Mouse (Mus musculus) left cerebral cortex, postnatal 10 days (tissue): ENCODE data around the gene Slc1a2. TPM values are rescaled to one million over a fixed set of nuclear protein-coding genes. Genes with fewer than 3 reads are reported as not detected.

Experiments used
- DNase-seq, 2 experiments: peaks; one replicate each; pipeline ENCODE4 v3.0.0; 2021 to 2022; ENCODE audit warnings: low spot score in 2 of 2, mixed read lengths in 1 of 2; ENCODE audit errors: extremely low spot score in 1 of 2
- intact Hi-C: fragments of 180-260 bp; cut with DNase I; formaldehyde crosslinking; loops from one replicate; pipeline ENCODE4 v1.15.1; 2025
- total RNA-seq, 2 experiments: library from RNA; stranded (reverse); gene quantifications; 2 replicates each; pipeline ENCODE4 v1.2.3; 2021

The Slc1a2 gene
- total RNA-seq, 2 experiments from 2014 or later, result 1,314 to 1,339 TPM

- peak in 1 of 2 experiments; percentile 66 for DNase-seq
- intact Hi-C loops, result loop anchor here (10.0 kb wide), 1 partner anchor 205 kb away; the partner anchor contains the start of gene Fjx1
Observed at GRCm38 (mm10) chr2:102659521-102659830, 1.0 kb downstream of the Slc1a2 start.

- intact Hi-C loops, result loop anchor here (5.0 kb wide), 1 partner anchor 69 kb away; no protein-coding TSS in a partner anchor
Observed at GRCm38 (mm10) chr2:102661052-102661451, 2.6 kb downstream of the Slc1a2 start.

DNA sequence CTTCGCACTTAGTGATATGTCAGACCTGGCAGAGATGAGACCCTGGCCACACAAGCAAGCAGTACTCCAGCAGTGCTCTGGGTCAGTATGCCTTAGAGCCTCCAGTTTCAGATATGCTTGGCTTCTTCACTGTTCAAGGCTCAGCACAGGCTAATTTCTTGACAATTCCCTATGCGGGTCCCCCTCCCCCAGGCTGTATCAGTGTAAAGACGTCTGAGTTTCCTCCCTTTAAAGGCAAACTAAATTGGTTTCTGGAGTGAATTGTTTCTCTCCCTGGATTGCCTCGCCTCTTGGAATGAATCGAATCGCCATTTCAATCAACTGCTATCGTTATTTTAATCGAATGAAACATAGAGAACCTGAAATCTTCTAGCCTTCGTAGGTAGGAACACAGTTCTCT is 4.5 kb downstream of the Slc1a2 start:
- no peak for DNase-seq
- intact Hi-C loops, result loop anchor here (5.0 kb wide), 1 partner anchor 71 kb away; no protein-coding TSS in a partner anchor

More at GRCm38 (mm10) chr2:102661052-102661451, 2.6 kb downstream of the Slc1a2 start:
- DNase-seq, result no peak

DNA sequence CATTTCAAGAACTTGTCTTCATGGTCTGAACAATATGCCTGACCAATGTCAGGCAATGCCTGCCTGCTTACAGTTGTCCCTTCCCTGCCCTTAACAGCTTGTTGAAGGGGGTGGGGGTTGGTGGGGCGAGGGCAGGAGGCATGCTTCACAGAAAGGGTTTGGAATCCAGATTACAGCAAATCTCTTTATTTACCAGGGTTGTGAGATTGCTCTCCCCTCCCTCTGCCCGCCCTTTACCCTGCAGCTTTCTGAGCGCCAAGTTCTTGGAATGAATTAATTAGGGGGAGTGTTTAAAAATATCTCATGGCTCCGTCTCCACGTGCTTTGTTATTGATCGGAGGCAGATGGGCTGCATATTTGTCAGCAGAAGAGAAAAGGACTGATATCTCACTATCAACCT is 4.9 kb downstream of the Slc1a2 start:
- intact Hi-C loops, result loop anchor here (5.0 kb wide), 1 partner anchor 71 kb away; no protein-coding TSS in a partner anchor
- no peak for DNase-seq

GRCm38 (mm10) chr2:102663865-102664264 is 5.4 kb downstream of the Slc1a2 start:
- intact Hi-C loops, result loop anchor here (5.0 kb wide), 1 partner anchor 72 kb away; no protein-coding TSS in a partner anchor
- no peak for DNase-seq

DNA sequence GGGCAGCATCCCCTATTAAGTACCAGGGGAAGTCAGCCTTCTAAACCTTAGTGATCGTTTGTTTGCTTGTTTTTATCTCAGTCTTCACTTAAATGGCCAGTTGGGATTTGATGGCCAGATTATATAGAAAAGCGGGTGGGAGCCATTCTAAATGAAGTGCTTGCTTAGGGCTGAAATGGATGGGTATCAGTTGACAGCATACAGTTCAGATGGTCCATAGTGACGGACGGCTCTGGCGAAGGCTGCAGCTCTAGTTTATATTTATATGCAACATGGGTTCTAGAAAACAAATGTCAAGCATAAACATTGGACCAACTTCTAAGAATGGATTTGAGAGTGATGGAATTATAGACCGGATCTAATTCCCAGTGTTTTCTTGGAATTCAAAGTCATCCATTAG is 9.5 kb downstream of the Slc1a2 start:
- DNase-seq, result no peak
- intact Hi-C loops, result no loop called here

GRCm38 (mm10) chr2:102669580-102669979 is 11.1 kb downstream of the Slc1a2 start:
- no peak for DNase-seq
- intact Hi-C loops, result no loop called here

DNA sequence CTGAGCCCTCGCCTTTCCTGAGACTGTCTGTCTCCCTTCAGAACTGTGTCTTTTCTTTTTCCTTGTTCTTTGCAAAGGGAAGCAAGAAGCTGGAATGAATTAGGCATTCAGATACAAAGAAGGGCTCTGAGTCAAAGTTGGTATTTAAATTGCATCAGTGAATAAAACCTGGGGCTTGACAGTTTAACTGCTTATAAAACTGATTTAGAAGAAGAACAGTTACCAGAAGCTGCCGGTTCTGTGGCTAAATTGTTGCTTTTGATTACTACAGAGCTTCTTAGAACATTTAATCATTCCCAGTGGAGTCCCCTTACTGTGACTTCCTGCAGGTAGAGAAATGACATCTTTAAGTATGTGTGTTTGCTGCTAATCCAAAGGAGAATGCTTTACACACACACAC is 16.1 kb downstream of the Slc1a2 start:
- no peak for DNase-seq
- intact Hi-C loops, result no loop called here

DNA sequence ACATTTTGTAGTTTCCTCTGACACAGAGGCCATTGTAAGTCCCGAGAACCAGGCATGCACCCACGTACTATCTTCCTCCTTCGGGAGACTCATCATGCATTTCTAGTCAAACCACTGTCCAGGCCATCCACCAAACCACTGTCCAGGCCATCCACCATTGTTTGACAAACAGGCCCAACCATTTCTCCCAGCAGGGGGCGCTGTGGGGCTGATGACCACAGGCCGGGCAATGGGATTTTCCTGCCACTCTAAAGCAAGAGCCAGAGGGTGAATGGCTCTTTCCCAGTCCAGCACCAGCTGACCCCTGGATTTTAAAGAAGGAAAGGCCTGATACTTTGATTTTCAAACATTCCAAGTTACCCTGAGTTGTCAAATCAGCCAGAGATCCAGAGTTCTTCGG is 16.8 kb downstream of the Slc1a2 start:
- intact Hi-C loops, result no loop called here
- peak in 1 of 2 experiments; percentile 72 for DNase-seq

DNA sequence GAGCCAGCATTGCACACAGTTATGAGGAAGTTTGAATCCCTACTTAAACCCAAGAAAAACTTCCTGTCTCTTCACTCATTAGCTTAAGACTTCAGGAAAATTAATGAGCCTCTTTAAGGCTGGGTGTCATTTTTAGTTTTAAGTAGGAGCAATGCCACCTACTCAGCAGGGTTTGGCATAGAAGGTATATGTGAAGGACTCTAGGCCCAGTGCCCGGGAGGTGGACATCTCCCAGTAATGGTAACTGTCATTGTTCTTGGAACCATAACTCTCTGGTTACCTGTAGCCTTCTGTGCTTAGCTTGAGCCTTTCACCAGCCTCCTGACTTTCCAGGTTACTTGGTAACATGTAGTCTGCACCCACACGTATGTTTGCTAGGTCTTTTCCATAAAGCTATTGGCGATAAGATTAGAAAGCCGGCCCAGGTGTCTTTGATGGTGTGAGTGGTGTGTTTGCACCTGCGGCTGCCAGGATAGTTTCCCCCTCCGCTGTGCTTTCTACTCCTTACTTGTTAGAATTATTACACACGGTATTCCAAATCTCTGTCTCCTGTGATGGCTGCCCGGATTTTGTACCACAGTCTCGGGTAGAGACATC is 18.4 kb downstream of the Slc1a2 start:
- DNase-seq, result no peak
- intact Hi-C loops, result no loop called here

DNA sequence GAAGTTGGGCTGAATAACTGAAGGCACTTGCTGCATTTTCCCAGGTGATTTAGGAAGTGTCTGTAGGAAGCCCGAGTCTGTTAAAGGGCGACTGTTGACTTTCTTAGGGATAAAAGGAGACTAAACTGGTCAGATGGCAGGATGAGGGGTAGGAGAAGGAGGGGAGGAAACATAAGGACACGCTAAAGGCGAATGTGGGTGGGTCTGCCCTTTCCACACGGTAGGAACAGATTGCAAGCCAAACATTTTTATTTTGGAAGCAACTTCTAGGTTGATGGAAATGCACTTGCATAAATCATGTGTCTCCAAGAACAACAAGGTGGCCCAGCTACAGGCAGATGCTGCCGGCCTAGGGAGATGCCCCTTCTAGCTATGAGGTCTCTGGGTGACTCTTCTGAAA is 18.9 kb downstream of the Slc1a2 start:
- DNase-seq, result no peak
- intact Hi-C loops, result no loop called here

GRCm38 (mm10) chr2:102681351-102681750 is 22.9 kb downstream of the Slc1a2 start:
- intact Hi-C loops, result loop anchor here (10.0 kb wide), 1 partner anchor 373 kb away; no protein-coding TSS in a partner anchor

GRCm38 (mm10) chr2:102682168-102682567 is 23.7 kb downstream of the Slc1a2 start:
- intact Hi-C loops, result loop anchor here (10.0 kb wide), 1 partner anchor 373 kb away; no protein-coding TSS in a partner anchor
- peak in 1 of 2 experiments; percentile 61 for DNase-seq

More at GRCm38 (mm10) chr2:102681351-102681750, 22.9 kb downstream of the Slc1a2 start:
- DNase-seq, result no peak

DNA sequence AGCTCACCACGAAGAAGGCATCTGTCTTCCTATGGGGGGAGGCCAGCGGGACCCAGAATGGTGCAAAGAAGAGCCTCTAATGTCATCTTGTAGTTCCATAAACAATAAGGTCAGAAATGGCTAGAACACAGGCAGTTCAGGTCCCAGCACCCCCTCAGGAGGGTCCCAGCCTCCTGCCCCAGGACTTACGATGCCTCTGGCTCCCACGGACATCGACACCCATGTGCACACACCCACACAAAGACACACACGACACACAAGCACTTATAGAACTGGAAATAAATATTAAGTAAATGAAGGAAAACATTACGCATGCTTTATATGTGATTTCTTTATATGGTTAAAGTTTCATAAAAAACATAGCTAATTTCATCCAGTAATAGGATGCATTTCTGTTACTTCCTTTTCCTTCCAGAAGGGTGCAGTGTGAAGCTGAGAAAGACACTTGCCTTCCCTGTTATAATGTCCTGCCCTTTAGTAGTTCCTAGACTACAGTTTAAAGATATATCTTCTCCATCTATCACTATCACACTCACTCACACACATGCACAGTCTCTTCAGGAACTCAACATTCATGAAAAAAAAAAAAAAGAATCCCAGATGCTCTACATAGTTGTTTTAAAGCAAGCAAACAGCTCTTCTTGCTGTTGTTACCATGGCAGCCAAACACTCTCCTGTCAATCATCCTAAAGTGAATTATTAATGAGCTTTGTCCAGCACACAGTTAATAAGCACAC is 27.1 kb downstream of the Slc1a2 start:
- intact Hi-C loops, result loop anchor here (5.0 to 10.0 kb wide), 2 partner anchors 332 to 369 kb away; no protein-coding TSS in a partner anchor
- DNase-seq, result no peak

GRCm38 (mm10) chr2:102686108-102686450 is 27.6 kb downstream of the Slc1a2 start:
- no peak for DNase-seq
- intact Hi-C loops, result loop anchor here (5.0 to 10.0 kb wide), 2 partner anchors 331 to 369 kb away; no protein-coding TSS in a partner anchor

DNA sequence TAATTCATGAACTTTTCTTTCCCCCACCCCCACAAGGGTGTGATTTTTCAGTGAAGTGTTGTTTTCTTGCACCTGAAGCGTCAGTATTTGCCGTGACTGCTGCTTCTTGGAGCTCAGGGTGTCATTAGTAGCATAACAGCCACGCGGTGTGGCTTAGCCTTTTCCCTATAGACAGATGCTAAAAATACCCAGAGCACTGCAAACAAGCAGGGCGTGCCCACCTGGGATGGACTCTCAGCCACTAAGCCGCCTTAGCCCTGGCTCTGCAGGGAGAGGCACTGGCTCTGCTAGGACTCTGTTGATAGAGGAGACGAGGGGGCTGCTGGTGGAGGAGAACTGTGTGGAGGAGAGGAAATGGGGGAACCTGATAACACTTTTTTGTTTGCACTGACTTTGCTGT is 35.1 kb downstream of the Slc1a2 start:
- no peak for DNase-seq
- intact Hi-C loops, result no loop called here

DNA sequence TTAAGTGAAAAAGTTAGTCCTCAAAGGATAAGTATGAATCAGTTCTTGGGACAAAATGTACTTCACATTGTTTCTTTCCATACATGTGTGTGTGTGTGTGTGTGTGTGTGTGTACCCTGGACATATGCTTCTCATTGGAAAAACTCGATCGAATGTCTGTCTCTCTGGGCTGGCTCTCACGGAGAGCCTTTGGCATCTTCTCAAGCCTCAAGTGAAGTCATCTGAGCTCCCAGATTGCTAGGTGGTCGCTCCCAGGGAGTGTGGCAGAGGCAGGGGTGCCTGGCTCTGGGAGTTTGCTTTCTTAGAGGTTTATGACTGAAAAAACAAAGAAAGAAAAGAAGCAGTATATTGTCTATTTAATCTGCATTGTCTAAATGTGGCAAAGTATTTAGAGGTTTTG is 36.3 kb downstream of the Slc1a2 start:
- intact Hi-C loops, result no loop called here
- no peak for DNase-seq

DNA sequence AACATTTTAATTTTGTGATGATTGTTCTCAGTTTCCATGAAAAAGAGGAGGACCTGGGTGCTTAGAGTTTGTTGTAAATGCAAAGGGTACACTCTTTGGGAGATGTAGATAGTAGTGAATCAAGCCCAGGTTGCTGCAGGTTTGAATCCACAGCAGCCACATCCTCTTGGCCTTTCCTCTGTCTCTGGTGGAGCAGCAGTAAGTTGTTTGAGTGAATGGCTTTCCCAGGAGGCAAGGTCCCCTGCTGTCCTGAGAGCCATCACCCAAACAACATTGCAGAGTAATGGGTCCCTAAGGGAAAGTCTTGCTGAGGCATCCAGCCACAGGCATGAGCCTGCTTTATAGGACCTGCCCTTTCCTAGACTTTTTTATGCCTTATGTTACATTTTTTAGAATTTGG is 37.1 kb downstream of the Slc1a2 start:
- DNase-seq, result no peak
- intact Hi-C loops, result no loop called here

DNA sequence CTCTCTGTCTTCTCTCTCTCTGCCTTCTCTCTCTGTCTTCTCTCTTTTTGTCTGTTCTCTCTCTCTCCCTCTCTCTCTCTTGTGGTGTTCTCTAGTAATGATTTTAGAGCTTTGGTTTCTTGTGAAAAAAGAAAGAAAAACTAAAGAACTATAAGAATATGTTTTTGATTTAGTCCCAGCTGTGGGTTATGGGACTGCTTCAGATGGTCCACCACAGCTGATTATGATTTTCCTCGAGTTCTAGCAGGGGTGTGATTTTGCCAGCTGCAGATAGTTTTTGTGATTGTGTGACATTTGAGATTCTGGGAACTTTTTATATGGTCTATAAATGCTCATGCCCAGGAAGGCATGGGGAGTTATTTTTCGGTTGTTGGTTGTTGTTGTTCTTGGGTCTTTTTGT is 39.3 kb downstream of the Slc1a2 start:
- no peak for DNase-seq
- intact Hi-C loops, result no loop called here

DNA sequence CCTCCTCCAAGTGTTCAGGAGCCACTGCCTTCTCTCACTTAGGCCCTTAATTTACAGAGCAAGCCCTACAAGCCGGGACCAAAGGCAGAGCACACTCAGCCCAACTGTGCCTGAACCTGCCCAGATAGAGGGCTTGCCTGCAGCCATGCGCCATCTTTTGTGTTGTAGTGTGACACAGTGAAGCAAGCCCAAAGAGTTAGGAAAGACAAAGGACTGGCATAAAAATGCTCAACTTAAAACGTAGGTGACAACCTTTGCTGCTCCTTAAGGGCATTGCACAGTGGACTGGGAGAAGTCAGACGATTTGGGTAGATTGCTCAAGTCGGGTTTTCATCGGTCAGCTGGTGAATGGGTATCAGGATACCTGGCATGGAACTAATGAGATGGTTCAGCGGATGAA is 41.5 kb downstream of the Slc1a2 start:
- DNase-seq, result no peak
- intact Hi-C loops, result no loop called here
